Mouse (Mus musculus) CH12.LX (cell line): ENCODE results near the gene Krba1. TPM values are rescaled to one million over a fixed set of nuclear protein-coding genes. Genes with fewer than 3 reads are reported as not detected.

Source experiments
- DNase-seq: peaks from one replicate; pipeline ENCODE4 v3.0.0-alpha.2; 2013; ENCODE audit errors: extremely low read depth
- H3K27ac ChIP-seq: 2 replicates; pipeline ENCODE4 v1.5.1; 2012; ENCODE audit warnings: low read depth, mild to moderate bottlenecking, control low read depth, moderate library complexity; ENCODE audit not compliant: insufficient read depth
- H3K27me3 ChIP-seq: replicated peaks from 2 replicates; pipeline ENCODE3; 2012; ENCODE audit warnings: inconsistent platforms
- H3K36me3 ChIP-seq, 2 experiments: replicated peaks in 1 of 2; 2 replicates each; pipeline versions ENCODE3 to v1.6.1; 2012; ENCODE audit warnings: inconsistent platforms in 1 of 2, low read length in 1 of 2, mild to moderate bottlenecking in 1 of 2, mixed read lengths in 1 of 2, moderate library complexity in 1 of 2; ENCODE audit not compliant: control insufficient read depth in 1 of 2, insufficient read depth in 1 of 2
- H3K4me1 ChIP-seq, 2 experiments: 2 replicates each; pipeline ENCODE4 v1.6.1; 2012; ENCODE audit warnings: inconsistent platforms in 1 of 2, moderate library complexity in 1 of 2; ENCODE audit not compliant: insufficient read depth in 2 of 2, control insufficient read depth in 1 of 2
- H3K4me2 ChIP-seq: 2 replicates; pipeline ENCODE4 v1.6.1; 2012; ENCODE audit warnings: low read depth, mild to moderate bottlenecking, control low read depth; ENCODE audit not compliant: poor library complexity, insufficient read depth, severe bottlenecking
- H3K4me3 ChIP-seq, 3 experiments: fragments of 150-350 bp in 1 of 3; sonication (generic) in 1 of 3; replicated peaks in 1 of 3; 2 replicates each; pipeline versions ENCODE3 to v1.5.1; 2011 to 2012; ENCODE audit warnings: low read depth in 2 of 3, low read length in 2 of 3, mild to moderate bottlenecking in 2 of 3, moderate library complexity in 2 of 3, control low read depth in 1 of 3, improper control_type of control experiment in 1 of 3, inconsistent platforms in 1 of 3, mixed read lengths in 1 of 3; ENCODE audit not compliant: poor library complexity in 1 of 3
- H3K79me2 ChIP-seq: replicated peaks from 2 replicates; pipeline ENCODE4 v1.6.1; 2012; ENCODE audit warnings: mild to moderate bottlenecking, moderate library complexity; ENCODE audit not compliant: control insufficient read depth, poor library complexity, insufficient read depth, severe bottlenecking; ENCODE audit errors: extremely low read depth
- H3K9ac ChIP-seq: 2 replicates; pipeline ENCODE4 v1.6.1; 2012; ENCODE audit warnings: low read depth, mild to moderate bottlenecking, control low read depth, moderate library complexity; ENCODE audit not compliant: insufficient read depth
- H3K9me3 ChIP-seq: replicated peaks from 2 replicates; pipeline ENCODE3; 2012; ENCODE audit warnings: low read length, inconsistent platforms, mixed read lengths
- CHD1 ChIP-seq: IDR thresholded peaks from 2 replicates; pipeline ENCODE4 v1.6.1; 2012; ENCODE audit warnings: low read depth, low read length, improper control_type of control experiment, inconsistent platforms
- CHD2 ChIP-seq: IDR thresholded peaks from 2 replicates; pipeline ENCODE4 v1.6.1; 2011; ENCODE audit warnings: low read length, improper control_type of control experiment
- ELF1 ChIP-seq: IDR thresholded peaks from 2 replicates; pipeline ENCODE4 v1.6.1; 2014; ENCODE audit warnings: low read depth, mild to moderate bottlenecking, inconsistent platforms, low read length, improper control_type of control experiment
- ETS1 ChIP-seq: conservative IDR thresholded peaks from 2 replicates; pipeline ENCODE4 v1.6.1; 2012; ENCODE audit warnings: low read depth, mild to moderate bottlenecking, inconsistent platforms, low read length, improper control_type of control experiment, moderate library complexity
- GABPA ChIP-seq: IDR thresholded peaks from 2 replicates; pipeline ENCODE4 v1.6.1; 2012; ENCODE audit warnings: low read depth, low read length, improper control_type of control experiment, inconsistent platforms; ENCODE audit not compliant: insufficient replicate concordance
- HCFC1 ChIP-seq: IDR thresholded peaks from 2 replicates; pipeline ENCODE4 v1.6.1; 2012; ENCODE audit warnings: low read depth, mild to moderate bottlenecking, inconsistent platforms, low read length, improper control_type of control experiment
- MEF2A ChIP-seq: IDR thresholded peaks from 2 replicates; pipeline ENCODE4 v1.6.1; 2014; ENCODE audit warnings: low read depth, mild to moderate bottlenecking, inconsistent platforms, low read length, improper control_type of control experiment, borderline replicate concordance
- MXI1 ChIP-seq: IDR thresholded peaks from 2 replicates; pipeline ENCODE4 v1.6.1; 2011; ENCODE audit warnings: mild to moderate bottlenecking, low read depth, low read length, improper control_type of control experiment
- NRF1 ChIP-seq: IDR thresholded peaks from 2 replicates; pipeline ENCODE4 v1.6.1; 2014; ENCODE audit warnings: low read depth, mild to moderate bottlenecking, inconsistent platforms, low read length, improper control_type of control experiment, moderate library complexity
- PAX5 ChIP-seq: IDR thresholded peaks from 2 replicates; pipeline ENCODE4 v1.6.1; 2012; ENCODE audit warnings: low read length, inconsistent platforms, mixed read lengths
- SIN3A ChIP-seq: IDR thresholded peaks from 2 replicates; pipeline ENCODE4 v1.6.1; 2012; ENCODE audit warnings: low read length, improper control_type of control experiment, inconsistent platforms
- TBP ChIP-seq: conservative IDR thresholded peaks from 2 replicates; pipeline ENCODE4 v1.6.1; 2011; ENCODE audit warnings: low read depth, low read length, improper control_type of control experiment
- UBTF ChIP-seq: IDR thresholded peaks from 2 replicates; pipeline ENCODE4 v1.6.1; 2012; ENCODE audit warnings: low read depth, mild to moderate bottlenecking, inconsistent platforms, low read length, improper control_type of control experiment, moderate library complexity
- USF2 ChIP-seq: conservative IDR thresholded peaks from 2 replicates; pipeline ENCODE4 v1.6.1; 2011; ENCODE audit warnings: low read depth, low read length, improper control_type of control experiment
- ZKSCAN1 ChIP-seq: IDR thresholded peaks from 2 replicates; pipeline ENCODE4 v1.6.1; 2012; ENCODE audit warnings: low read depth, inconsistent platforms, low read length, improper control_type of control experiment, borderline replicate concordance
- dilution Hi-C: fragments of 300-500 bp; cut with MboI; formaldehyde crosslinking; loops from 2 replicates; pipeline ENCODE4 v1.14.3; 2020; ENCODE audit warnings: low sequenced_read_pairs; ENCODE audit not compliant: extremely low pct_unique_long_range_greater_than_20kb, extremely low pct_ligation_motif_present
- in situ Hi-C: fragments of 300-500 bp; cut with MboI; formaldehyde crosslinking; loops from 3 replicates; pipeline ENCODE4 v1.14.3; 2019; ENCODE audit warnings: low sequenced_read_pairs, low pct_ligation_motif_present, low pct_unique_long_range_greater_than_20kb, mixed read lengths
- polyA plus RNA-seq: library from polyadenylated mRNA; unstranded; fragments of >175 nt; gene quantifications from 2 replicates; pipeline ENCODE4 v1.2.1, GENCODE M21; 2012; ENCODE audit warnings: low read depth; ENCODE audit not compliant: insufficient read length
- total RNA-seq, 2 experiments: library from RNA; depleted of rRNA; stranded (reverse); fragments of 300-350 nt in 1 of 2; fragments of >200 nt in 1 of 2; gene quantifications; 2 replicates each; pipeline ENCODE4 v1.2.3; 2012 to 2014

Gene Krba1
- total and polyA plus RNA-seq, 3 experiments, result 2.9 to 12.7 (median 9.8) TPM

GRCm38 (mm10) chr6:48426956-48427355, 31.6 kb downstream of the Krba1 start:
- Histone ChIP-seq H3K4me1 (peaks cover 9 to 36% of the 10 kb centered on the region in 2 experiments; a peak in 3 of 4 replicates), H3K9me3 (no peaks in the 10 kb centered on the region), H3K79me2 (no peaks in the 10 kb centered on the region), H3K36me3 (no peaks in the 10 kb centered on the region), H3K27ac (no peak overlapping the region), H3K27me3 (no peaks in the 10 kb centered on the region), H3K4me2 (no peak overlapping the region), H3K4me3 (no peak overlapping the region), H3K9ac (no peak overlapping the region)
- in situ Hi-C loops (no loop called here), dilution Hi-C loops (no loop called here)
- TF ChIP-seq CHD2, result no peak
- TF ChIP-seq MEF2A, result no peak
- no peak for TF ChIP-seq GABPA
- TF ChIP-seq CHD1, result no peak
- no peak for TF ChIP-seq SIN3A
- TF ChIP-seq ZKSCAN1, result no peak
- TF ChIP-seq MXI1, result no peak
- TF ChIP-seq USF2, result no peak
- no peak for TF ChIP-seq HCFC1
- TF ChIP-seq ELF1, result no peak
- no peak for TF ChIP-seq ETS1
- TF ChIP-seq NRF1, result no peak
- no peak for TF ChIP-seq TBP
- no peak for TF ChIP-seq PAX5
- TF ChIP-seq UBTF, result no peak
- DNase-seq, result no peak

DNA sequence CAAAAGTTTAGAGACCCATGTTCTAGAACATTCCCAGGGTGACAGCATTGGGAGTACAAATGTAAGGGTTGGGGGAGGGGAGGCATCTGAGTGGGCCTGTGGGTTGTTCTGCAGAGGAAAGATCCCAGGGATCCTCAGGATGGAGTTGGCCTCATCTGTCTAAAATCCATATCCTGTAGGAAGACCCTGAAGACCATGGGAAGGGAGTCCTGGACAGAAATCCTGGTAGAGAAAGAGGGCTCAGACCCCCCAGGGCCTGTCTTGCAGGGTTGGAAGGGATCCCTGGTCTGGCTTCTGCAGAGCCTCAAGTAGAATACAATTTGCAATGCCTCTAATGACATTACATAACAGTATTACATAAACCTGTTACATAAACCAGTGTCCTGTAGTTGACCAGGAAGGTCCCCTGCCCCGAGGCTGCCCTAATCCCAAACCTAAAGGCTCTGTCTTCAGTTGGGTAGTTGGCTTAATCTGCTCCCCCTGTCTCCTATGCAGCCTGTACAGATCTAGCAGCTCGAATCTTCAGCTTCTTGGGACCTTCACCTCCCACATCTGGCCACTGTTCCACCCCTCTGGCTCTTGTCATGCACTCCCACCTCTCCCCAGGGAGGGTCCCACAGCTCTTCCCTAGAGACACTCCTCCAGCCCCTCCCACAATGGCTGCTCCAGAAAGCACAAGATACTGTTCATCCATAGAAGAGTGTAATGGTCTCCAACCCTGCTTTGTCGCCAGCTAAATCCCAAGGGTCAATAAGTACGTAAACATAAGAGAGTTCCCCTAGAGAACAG, 33.6 kb downstream of the Krba1 start:
- H3K9me3 ChIP-seq, result no peaks in the 10 kb centered on the region
- H3K4me1 ChIP-seq, result peaks cover 0 to 17% of the 10 kb centered on the region in 2 experiments; a peak in 3 of 4 replicates
- dilution Hi-C loops (no loop called here), in situ Hi-C loops (no loop called here)
- no peak overlapping the region for H3K27ac ChIP-seq
- H3K4me3 ChIP-seq, result no peak overlapping the region
- H3K27me3 ChIP-seq, result no peaks in the 10 kb centered on the region
- no peaks in the 10 kb centered on the region for H3K79me2 ChIP-seq
- no peak for DNase-seq
- no peak overlapping the region for H3K9ac ChIP-seq
- H3K36me3 ChIP-seq, result no peaks in the 10 kb centered on the region
- H3K4me2 ChIP-seq, result no peak overlapping the region
- TF ChIP-seq HCFC1, result no peak
